Mouse (Mus musculus): ENCODE measurements around the gene Sprr2d.

GRCm38 (mm10) chr3:92307406-92307805 lies 31.5 kb upstream of the Sprr2d start:
- TF ChIP-seq CTCF (IDR thresholded peaks at IDR 0.05; ENCODE audit: control insufficient read depth, insufficient read depth, insufficient replicate concordance, low read depth, low read length) (no peak), POLR2A (IDR thresholded peaks at IDR 0.05; ENCODE audit: control insufficient read depth, low read depth, low read length) (no peak)

Data from testis, adult 2 months (tissue).